Mouse (Mus musculus) brown adipose tissue, adult 24 weeks (tissue): ENCODE measurements around the gene Tnfrsf4. TPM values are rescaled to one million over a fixed set of nuclear protein-coding genes. Genes with fewer than 3 reads are reported as not detected.

Source experiments
- polyA plus RNA-seq: library from polyadenylated mRNA; stranded (reverse); fragments of >200 nt; gene quantifications from 2 replicates; pipeline ENCODE4 v1.2.4, GENCODE M21; 2012; ENCODE audit not compliant: missing spikeins, insufficient read depth, insufficient read length

Gene Tnfrsf4
- polyA plus RNA-seq, 1 experiment, result not detected

Other genes with a start within 250 kb of the Tnfrsf4 start
- 2.3 and 3.9 TPM in 2 replicates for gene Vwa1, start 239.1 kb upstream of the Tnfrsf4 start, polyA plus RNA-seq
- 0.42 and 0.67 TPM in 2 replicates for gene Tmem88b, start 228.0 kb upstream of the Tnfrsf4 start, polyA plus RNA-seq
- gene Ankrd65, start 223.4 kb upstream of the Tnfrsf4 start, polyA plus RNA-seq, result not detected in 2 replicates
- gene Mrpl20, start 211.0 kb upstream of the Tnfrsf4 start, polyA plus RNA-seq, result 367 and 416 TPM in 2 replicates
- 28.2 and 61.6 TPM in 2 replicates for gene Ccnl2, start 201.4 kb upstream of the Tnfrsf4 start, polyA plus RNA-seq
- 259 and 309 TPM in 2 replicates for gene Aurkaip1, start 182.6 kb upstream of the Tnfrsf4 start, polyA plus RNA-seq
- gene Mxra8, start 174.2 kb upstream of the Tnfrsf4 start, polyA plus RNA-seq, result 17.3 and 22.3 TPM in 2 replicates
- gene Dvl1, start 166.4 kb upstream of the Tnfrsf4 start, polyA plus RNA-seq, result 19.2 and 20.2 TPM in 2 replicates
- gene Tas1r3, start 150.5 kb upstream of the Tnfrsf4 start, polyA plus RNA-seq, result not detected in 2 replicates
- gene Cptp, start 144.4 kb upstream of the Tnfrsf4 start, polyA plus RNA-seq, result 6.0 and 11.5 TPM in 2 replicates
- 12.9 and 15.1 TPM in 2 replicates for gene Ints11, start 144.3 kb upstream of the Tnfrsf4 start, polyA plus RNA-seq
- gene Pusl1, start 122.1 kb upstream of the Tnfrsf4 start, polyA plus RNA-seq, result 5.7 and 7.8 TPM in 2 replicates
- 2.9 and 5.2 TPM in 2 replicates for gene Acap3, start 122.0 kb upstream of the Tnfrsf4 start, polyA plus RNA-seq
- gene Ube2j2, start 70.0 kb upstream of the Tnfrsf4 start, polyA plus RNA-seq, result 34.8 and 46.2 TPM in 2 replicates
- gene C1qtnf12, start 51.5 kb upstream of the Tnfrsf4 start, polyA plus RNA-seq, result 99.7 and 136 TPM in 2 replicates
- gene B3galt6, start 21.2 kb upstream of the Tnfrsf4 start, polyA plus RNA-seq, result 1.8 and 3.0 TPM in 2 replicates
- 138 and 141 TPM in 2 replicates for gene Sdf4, start 21.0 kb upstream of the Tnfrsf4 start, polyA plus RNA-seq
- not detected in 2 replicates for gene Tnfrsf18, start 12.3 kb downstream of the Tnfrsf4 start, polyA plus RNA-seq
- gene Ttll10, start 45.6 kb downstream of the Tnfrsf4 start, polyA plus RNA-seq, result not detected in 2 replicates
- 0.48 and 3.6 TPM in 2 replicates for gene 9430015G10Rik, start 96.1 kb downstream of the Tnfrsf4 start, polyA plus RNA-seq
- gene Rnf223, start 116.7 kb downstream of the Tnfrsf4 start, polyA plus RNA-seq, result not detected in 2 replicates
- 9.5 and 18.5 TPM in 2 replicates for gene Agrn, start 183.6 kb downstream of the Tnfrsf4 start, polyA plus RNA-seq
- 6.1 and 11.7 TPM in 2 replicates for gene Isg15, start 187.0 kb downstream of the Tnfrsf4 start, polyA plus RNA-seq
- gene AW011738, start 189.5 kb downstream of the Tnfrsf4 start, polyA plus RNA-seq, result 1.9 and 5.5 TPM in 2 replicates
- 9.9 and 25.7 TPM in 2 replicates for gene Perm1, start 202.0 kb downstream of the Tnfrsf4 start, polyA plus RNA-seq
- 7.8 and 8.7 TPM in 2 replicates for gene Plekhn1, start 221.0 kb downstream of the Tnfrsf4 start, polyA plus RNA-seq
- 13.8 and 14.6 TPM in 2 replicates for gene Noc2l, start 222.2 kb downstream of the Tnfrsf4 start, polyA plus RNA-seq
- not detected in 2 replicates for gene Samd11, start 241.8 kb downstream of the Tnfrsf4 start, polyA plus RNA-seq